Mouse (Mus musculus) B cell, adult (primary cell): ENCODE data around the gene Oxnad1. TPM values are rescaled to one million over a fixed set of nuclear protein-coding genes. Genes with fewer than 3 reads are reported as not detected.

ENCODE experiments used
- total RNA-seq: library from RNA; stranded (reverse); gene quantifications from 4 replicates; pipeline ENCODE4 v1.2.4, GENCODE M21; 2023; ENCODE audit not compliant: inconsistent age

The Oxnad1 gene
- 7.6 to 14.8 TPM (median 10.1 TPM) in 4 replicates for total RNA-seq

DNA sequence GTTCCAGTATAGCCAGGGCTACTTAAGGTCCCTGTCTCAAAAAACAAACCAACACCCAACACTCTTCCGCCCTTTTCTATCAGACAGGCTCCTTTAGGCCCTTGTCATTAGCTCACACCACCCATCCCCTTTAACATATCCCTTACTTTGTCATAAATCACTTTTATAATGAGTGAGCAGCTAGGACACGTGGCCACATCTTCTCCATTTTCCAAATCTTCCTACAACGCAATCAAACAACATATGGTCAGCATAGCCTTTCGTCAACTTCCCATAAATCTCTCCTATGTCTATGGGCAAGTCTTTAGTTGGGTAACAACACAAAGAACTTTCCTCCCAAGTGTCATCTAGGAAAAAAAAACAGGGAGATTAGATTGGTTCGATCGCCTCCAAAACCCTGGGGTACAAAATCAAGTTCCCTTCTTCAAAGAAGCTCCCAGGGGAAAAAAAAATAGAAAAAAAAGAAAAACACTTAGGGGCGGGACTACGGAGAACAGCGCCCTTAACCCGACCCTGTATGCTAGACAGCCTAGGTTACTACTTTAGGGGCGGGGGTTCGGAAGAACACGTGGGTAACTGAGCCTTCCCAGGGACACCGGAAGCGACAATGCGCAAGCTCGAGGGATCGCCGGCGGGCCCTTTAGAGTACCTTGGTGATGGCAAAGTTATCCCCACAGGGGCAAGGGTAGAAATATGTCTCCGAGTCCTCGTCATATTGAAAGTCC, at the start of gene Oxnad1:
Oxnad1 (plus strand) TSS at position 614 of the 725 bp plus-strand sequence.

DNA sequence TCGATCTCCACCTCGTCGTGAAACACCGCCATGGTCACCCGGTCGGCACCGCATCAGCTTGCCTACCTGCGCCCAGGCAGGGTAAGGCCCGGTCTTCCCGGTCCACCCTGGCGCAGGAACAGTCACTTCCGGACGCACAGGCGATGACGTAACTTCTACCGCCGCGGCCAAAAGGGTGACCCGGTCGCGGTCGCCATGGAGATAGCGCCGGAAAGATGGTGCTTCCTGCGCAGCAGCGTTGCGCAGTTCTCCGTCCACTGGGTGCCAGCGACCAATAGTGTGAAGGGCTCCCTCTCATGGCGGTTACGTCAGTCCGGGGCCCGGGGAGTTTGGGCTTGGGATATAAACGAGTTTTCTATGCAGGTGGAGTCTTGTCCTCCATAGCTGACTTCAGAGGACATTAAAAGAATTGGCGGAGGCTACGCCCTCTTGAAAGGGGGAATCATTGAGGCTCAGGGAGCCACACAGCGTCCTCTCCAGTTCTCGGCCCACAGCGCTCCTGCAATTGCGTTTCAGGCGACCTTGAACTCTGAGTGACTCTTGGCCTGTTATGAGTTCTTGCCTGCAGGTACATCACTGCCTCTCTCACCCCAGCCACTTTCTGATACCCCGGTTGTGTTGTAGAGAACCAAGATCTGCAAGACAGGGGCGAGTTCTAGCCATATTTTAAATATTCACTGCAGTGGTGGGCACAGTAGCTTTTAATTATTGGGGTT, 470 bp downstream of the Oxnad1 start, which contains the start of gene Dph3:
Dph3 (minus strand) TSS at position 244 of the 716 bp plus-strand sequence.

DNA sequence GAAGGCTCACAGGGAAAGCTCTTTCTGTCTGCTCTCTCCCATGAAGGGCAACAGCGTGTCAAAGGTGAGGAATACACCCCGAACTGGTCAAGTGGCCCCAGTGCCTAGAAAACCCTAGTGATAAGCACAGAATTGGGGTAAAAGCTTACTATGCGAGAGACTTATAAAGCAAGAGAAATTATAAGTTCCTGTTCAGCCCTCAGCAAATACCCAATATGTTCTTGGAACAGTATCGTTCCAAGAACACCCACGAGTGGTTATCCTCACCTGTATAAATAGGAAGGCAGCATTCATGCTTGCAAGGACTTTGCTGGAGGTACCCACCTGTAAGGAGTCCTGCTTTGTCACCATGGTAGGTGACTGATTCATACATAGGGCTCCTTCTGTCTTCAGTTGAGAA, 56.5 kb downstream of the Oxnad1 start, which contains the start of gene Msmb:
Msmb (plus strand) TSS at position 301 of the 400 bp plus-strand sequence.

Other genes with a start within 250 kb of the Oxnad1 start
- gene Galnt15, start 56.4 kb upstream of the Oxnad1 start, total RNA-seq, result 0.12 TPM in 1 of 4 replicates, not detected in the others
- 95.3 to 120 TPM (median 106 TPM) in 4 replicates for gene Dph3, start 355 bp downstream of the Oxnad1 start, total RNA-seq
- gene Msmb, start 56.6 kb downstream of the Oxnad1 start, total RNA-seq, result not detected in 4 replicates
- gene Ncoa4, start 74.5 kb downstream of the Oxnad1 start, total RNA-seq, result 70.5 to 79.9 TPM (median 73.1 TPM) in 4 replicates
- 67.8 to 80.6 TPM (median 76.0 TPM) in 4 replicates for gene Timm23, start 116.5 kb downstream of the Oxnad1 start, total RNA-seq
- 48.6 to 61.5 TPM (median 54.0 TPM) in 4 replicates for gene Parg, start 116.6 kb downstream of the Oxnad1 start, total RNA-seq
- 0.35 to 0.63 TPM in 2 of 4 replicates, not detected in the others for gene Ogdhl, start 236.6 kb downstream of the Oxnad1 start, total RNA-seq